In the genomic region with DNA sequence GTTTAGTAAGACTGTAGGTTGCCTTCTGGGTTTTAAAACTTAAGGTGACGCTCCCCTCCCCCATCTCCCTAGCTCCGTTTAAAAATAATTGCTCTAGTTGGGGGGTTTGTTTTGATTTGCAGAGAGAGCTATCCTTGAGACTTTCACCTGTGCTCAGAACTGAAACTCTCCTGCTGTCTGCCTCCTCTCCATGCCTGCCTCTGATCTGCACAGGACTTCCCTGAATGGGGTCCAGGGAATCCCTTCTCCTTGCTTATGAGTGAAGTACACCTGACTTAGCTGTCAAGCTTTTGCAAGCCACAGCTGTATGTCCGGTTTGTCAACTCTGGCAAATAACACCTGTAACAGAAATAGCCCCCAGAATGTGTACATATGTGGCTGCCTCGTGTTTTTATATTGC, we compare ENCODE assay signal across 9 mouse cellular contexts. TPM values are rescaled to one million over a fixed set of nuclear protein-coding genes. Genes with fewer than 3 reads are reported as not detected.
DNase-seq lines count a peak whose midpoint lies in the region; ATAC-seq lines count a peak whose summit lies in the region.
"Had no signal": no experiment of that assay in that cellular context is flagged by ENCODE, and none has a peak within 500 bp of the region (broad histone marks: within the 10 kb centered on the region; RNA-seq: fewer than 3 reads in every experiment).

No protein-coding gene starts in this region.

- H3K4me3 ChIP-seq in forebrain, embryonic 12.5 days (replicated peaks), result peak overlapping the region; percentile 53
- H3K4me3 ChIP-seq in kidney, embryonic 16.5 days (ENCODE audit: low read length), result peak overlapping the region; percentile 59

- peaks cover 19% of the 10 kb centered on the region for H3K36me3 ChIP-seq in forebrain, embryonic 12.5 days (replicated peaks)
- H3K36me3 ChIP-seq in kidney, embryonic 16.5 days (ENCODE audit: insufficient read depth, low read length), result no peaks in the 10 kb centered on the region

- 44% methylated on average over 4 of the region's 4 CpGs for WGBS in forebrain, embryonic 12.5 days
- WGBS in kidney, embryonic 16.5 days, result 16% methylated on average over 4 of the region's 4 CpGs

- peaks cover 13% of the 10 kb centered on the region; the same call in 1 of the 2 replicates for H3K9me3 ChIP-seq in forebrain, embryonic 12.5 days
- no peaks in the 10 kb centered on the region for H3K9me3 ChIP-seq in kidney, embryonic 16.5 days (ENCODE audit: low read length)

- peak; percentile 21 to 24 for DNase-seq in spleen, postnatal 10 days (ENCODE audit: low spot score in 2 of 2)
- DNase-seq in spleen, adult 12 weeks (ENCODE audit: low spot score), result no peak
- no peak for DNase-seq in Muller cell, postnatal 12 days (ENCODE audit: inconsistent ontology term)
- no peak for DNase-seq in MN1 (ENCODE audit: low spot score)
- no peak for DNase-seq in adrenal gland, adult 18-20 months (ENCODE audit: low spot score in 2 of 2)

- H3K4me2 ChIP-seq in forebrain, embryonic 12.5 days, result peak overlapping the region; percentile 84
- H3K4me2 ChIP-seq in kidney, embryonic 16.5 days (replicated peaks; ENCODE audit: low read depth, low read length), result peak overlapping the region; percentile 85

- H3K4me1 ChIP-seq in forebrain, embryonic 12.5 days, result peaks cover 20% of the 10 kb centered on the region
- H3K4me1 ChIP-seq in kidney, embryonic 16.5 days (ENCODE audit: insufficient read depth, low read length), result peaks cover 13% of the 10 kb centered on the region

- no peaks in the 10 kb centered on the region for H3K27me3 ChIP-seq in forebrain, embryonic 12.5 days
- no peaks in the 10 kb centered on the region for H3K27me3 ChIP-seq in kidney, embryonic 16.5 days (ENCODE audit: insufficient read depth, low read length)

- ATAC-seq in forebrain, embryonic 12.5 days (ENCODE audit: low FRiP score), result no peak
- peak; percentile 43; the same call in 1 of the 2 replicates for ATAC-seq in kidney, embryonic 16.5 days (ENCODE audit: low FRiP score, low TSS enrichment)
- peak; percentile 22 for ATAC-seq in megakaryocyte-erythroid progenitor cell, adult 5-6 weeks (replicated peaks; ENCODE audit: low FRiP score, low TSS enrichment, poor library complexity, severe bottlenecking)

- H3K9ac ChIP-seq in forebrain, embryonic 12.5 days, result peak overlapping the region; percentile 60; the same call in 1 of the 2 replicates
- H3K9ac ChIP-seq in kidney, embryonic 16.5 days (replicated peaks; ENCODE audit: low read length), result no peak overlapping the region

- H3K27ac ChIP-seq in forebrain, embryonic 12.5 days, result no peak overlapping the region
- H3K27ac ChIP-seq in kidney, embryonic 16.5 days (ENCODE audit: low read length), result peak overlapping the region; percentile 72

RNA-seq across cellular contexts. Expression of a gene that starts 1.4 kb away (rescaled TPM):
- polyA plus RNA-seq in forebrain, embryonic 12.5 days (2016; fragmentation: Nextera tagmentation; extraction: Ambion mirVana), result 7.5 and 7.7 TPM in 2 replicates
- 33.3 and 39.2 TPM in 2 replicates for polyA plus RNA-seq in kidney, embryonic 16.5 days (2015; fragmentation: Nextera tagmentation; extraction: Ambion mirVana)
- 28.8 and 37.7 TPM in 2 replicates for total RNA-seq in megakaryocyte-erythroid progenitor cell, adult 5-6 weeks (2014; fragmentation: Nextera tagmentation)
- 23.2 and 26.1 TPM in 2 replicates for total RNA-seq in megakaryocyte-erythroid progenitor cell, adult 5-6 weeks (2017)
- total RNA-seq in adrenal gland, adult 18-20 months (2021), result 10 to 100 TPM; 38.1 to 58.5 TPM

RNA-seq across cellular contexts. Expression of a gene that starts 10.9 kb away (rescaled TPM):
- polyA plus RNA-seq in forebrain, embryonic 12.5 days (2016; fragmentation: Nextera tagmentation; extraction: Ambion mirVana), result 969 and 1,158 TPM in 2 replicates
- polyA plus RNA-seq in kidney, embryonic 16.5 days (2015; fragmentation: Nextera tagmentation; extraction: Ambion mirVana), result 5.3 and 8.5 TPM in 2 replicates
- total RNA-seq in megakaryocyte-erythroid progenitor cell, adult 5-6 weeks (2014; fragmentation: Nextera tagmentation), result not detected in 2 replicates
- not detected in 2 replicates for total RNA-seq in megakaryocyte-erythroid progenitor cell, adult 5-6 weeks (2017)
- total RNA-seq in adrenal gland, adult 18-20 months (2021), result 1 to 10 TPM; 1.1 to 1.4 TPM
- total RNA-seq: neutrophil, adult 5-6 weeks had no signal

Comparison
In these comparisons a context has a peak if more than half of its experiments do, and no peak if none do; other contexts are left out.
1. DNase-seq: peak in spleen, postnatal 10 days (2 of 2); none in spleen, adult 12 weeks (single experiment), Muller cell, postnatal 12 days (single experiment), MN1 (single experiment) and adrenal gland, adult 18-20 months (0 of 2).